Mouse (Mus musculus) forebrain, embryonic 13.5 days (tissue): ENCODE measurements around the gene Gm38655. TPM values are rescaled to one million over a fixed set of nuclear protein-coding genes. Genes with fewer than 3 reads are reported as not detected.
"Not testable (repeated sequence)": the region's sequence is repeated elsewhere in the genome, so short reads cannot be mapped to it uniquely, and the experiment has no call there.

Experiments
- ATAC-seq: fragments of 200-750 bp; cut with Nextera tagmentation; 2 replicates; pipeline ENCODE4 v1.8.0; 2017
- H3K27ac ChIP-seq: fragments of 300-500 bp; sonication (generic); 2 replicates; pipeline ENCODE4 v1.5.1; 2015; ENCODE audit warnings: inconsistent platforms, mild to moderate bottlenecking, moderate library complexity
- H3K27me3 ChIP-seq: fragments of 300-500 bp; sonication (generic); 2 replicates; pipeline ENCODE4 v1.6.1; 2015; ENCODE audit warnings: mild to moderate bottlenecking, inconsistent platforms
- H3K36me3 ChIP-seq: fragments of 300-500 bp; sonication (generic); 2 replicates; pipeline ENCODE4 v1.6.1; 2015; ENCODE audit warnings: mild to moderate bottlenecking, inconsistent platforms; ENCODE audit not compliant: poor library complexity, severe bottlenecking
- H3K4me1 ChIP-seq: fragments of 300-500 bp; sonication (generic); 2 replicates; pipeline ENCODE4 v1.6.1; 2015; ENCODE audit warnings: inconsistent platforms
- H3K4me2 ChIP-seq: fragments of 300-500 bp; sonication (generic); 2 replicates; pipeline ENCODE4 v1.6.1; 2015; ENCODE audit warnings: inconsistent platforms, mild to moderate bottlenecking, moderate library complexity
- H3K4me3 ChIP-seq: fragments of 300-500 bp; sonication (generic); 2 replicates; pipeline ENCODE4 v1.5.1; 2015; ENCODE audit warnings: mild to moderate bottlenecking, inconsistent platforms
- H3K9ac ChIP-seq: fragments of 300-500 bp; sonication (generic); 2 replicates; pipeline ENCODE4 v1.6.1; 2015; ENCODE audit warnings: mild to moderate bottlenecking, inconsistent platforms
- H3K9me3 ChIP-seq: fragments of 300-500 bp; sonication (generic); replicated peaks from 2 replicates; pipeline ENCODE4 v1.6.1; 2016; ENCODE audit warnings: inconsistent platforms
- WGBS: fragments of 180-500 bp; shearing (Covaris S2); methylation state at CpG from one replicate; pipeline ENCODE4 v1.1.7; 2015; 5-methylcytosine and 5-hydroxymethylcytosine counted together
- polyA plus RNA-seq: library from polyadenylated mRNA; unstranded; fragments of >200 nt; fragmentation: Nextera tagmentation; extraction: Ambion mirVana; gene quantifications from 2 replicates; pipeline ENCODE4 v1.2.1, GENCODE M21; 2015

Gene Gm38655
- polyA plus RNA-seq = not detected in 2 replicates

DNA sequence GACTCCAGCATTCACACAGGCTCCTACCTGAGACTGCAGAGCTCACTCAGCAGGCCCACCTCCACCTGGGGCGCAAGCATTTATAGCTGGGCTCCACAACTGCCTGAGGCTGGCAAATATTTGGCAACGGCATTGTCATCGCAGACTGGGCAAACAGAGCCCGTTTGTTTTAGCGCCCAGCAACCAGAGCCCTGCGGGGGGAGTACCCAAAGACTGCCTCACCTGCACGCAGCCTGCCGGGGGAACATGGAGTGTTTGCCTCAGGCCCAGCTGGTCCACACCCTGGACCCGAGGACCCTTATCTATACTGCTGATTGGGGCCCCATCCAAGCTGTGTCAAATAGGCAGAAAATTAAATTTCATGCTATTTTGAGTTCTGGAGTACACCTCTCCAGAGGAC lies at the start of gene Gm38655:
Gene Gm38655, minus strand, starts transcription at position 61 of the 400 bp plus-strand sequence.
- no peaks in the 10 kb centered on the region for H3K9me3 ChIP-seq
- no peak within 1 kb of the TSS for H3K9ac ChIP-seq
- ATAC-seq = no peak
- no peaks in the 10 kb centered on the region for H3K36me3 ChIP-seq
- H3K4me2 ChIP-seq = no peak within 1 kb of the TSS
- H3K27ac ChIP-seq = no peak within 1 kb of the TSS
- no peak within 1 kb of the TSS for H3K4me3 ChIP-seq
- no peaks in the 10 kb centered on the region for H3K4me1 ChIP-seq
- no peaks in the 10 kb centered on the region for H3K27me3 ChIP-seq
- WGBS = 79% methylated on average over 9 of the region's 9 CpGs

DNA sequence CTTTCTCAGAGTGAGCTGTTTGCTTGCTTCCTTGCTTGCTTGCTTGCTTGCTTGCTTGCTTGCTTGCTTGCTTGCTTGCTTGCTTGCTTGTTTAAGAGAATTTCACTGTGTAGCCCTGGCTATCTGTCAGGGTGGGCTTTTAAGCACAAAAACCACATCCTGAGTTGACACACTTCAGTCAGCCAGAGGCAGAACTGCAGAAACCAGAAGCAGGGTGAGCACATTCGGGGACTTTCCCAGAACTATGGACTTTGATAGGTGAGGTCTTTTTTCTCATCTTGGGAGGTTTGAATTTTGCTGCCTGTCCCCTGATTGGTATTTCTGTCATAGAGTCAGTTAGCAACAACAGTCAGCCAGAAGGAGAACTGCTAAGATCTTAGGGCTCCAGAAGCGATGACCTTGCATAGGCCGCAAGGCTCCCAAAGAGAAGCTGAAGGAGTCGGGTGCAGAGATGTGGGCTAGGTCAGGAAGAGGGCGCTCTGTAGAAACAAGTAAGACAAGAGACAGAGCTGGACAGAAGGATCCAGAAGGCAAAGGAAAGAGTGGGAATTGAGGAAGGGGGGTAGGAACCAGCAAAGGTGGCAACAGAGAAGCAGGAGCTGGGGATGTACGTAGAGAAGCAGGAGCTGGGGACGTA lies 49.4 kb upstream of the Gm38655 start:
- H3K4me1 ChIP-seq = peaks cover 14% of the 10 kb centered on the region
- H3K4me2 ChIP-seq = no peak overlapping the region
- WGBS = 89% methylated on average over 7 of the region's 7 CpGs
- H3K36me3 ChIP-seq = peaks cover 15% of the 10 kb centered on the region
- no peaks in the 10 kb centered on the region for H3K9me3 ChIP-seq
- no peak overlapping the region for H3K9ac ChIP-seq
- H3K27me3 ChIP-seq = no peaks in the 10 kb centered on the region
- no peak overlapping the region for H3K27ac ChIP-seq
- ATAC-seq = no peak
- no peak overlapping the region for H3K4me3 ChIP-seq

DNA sequence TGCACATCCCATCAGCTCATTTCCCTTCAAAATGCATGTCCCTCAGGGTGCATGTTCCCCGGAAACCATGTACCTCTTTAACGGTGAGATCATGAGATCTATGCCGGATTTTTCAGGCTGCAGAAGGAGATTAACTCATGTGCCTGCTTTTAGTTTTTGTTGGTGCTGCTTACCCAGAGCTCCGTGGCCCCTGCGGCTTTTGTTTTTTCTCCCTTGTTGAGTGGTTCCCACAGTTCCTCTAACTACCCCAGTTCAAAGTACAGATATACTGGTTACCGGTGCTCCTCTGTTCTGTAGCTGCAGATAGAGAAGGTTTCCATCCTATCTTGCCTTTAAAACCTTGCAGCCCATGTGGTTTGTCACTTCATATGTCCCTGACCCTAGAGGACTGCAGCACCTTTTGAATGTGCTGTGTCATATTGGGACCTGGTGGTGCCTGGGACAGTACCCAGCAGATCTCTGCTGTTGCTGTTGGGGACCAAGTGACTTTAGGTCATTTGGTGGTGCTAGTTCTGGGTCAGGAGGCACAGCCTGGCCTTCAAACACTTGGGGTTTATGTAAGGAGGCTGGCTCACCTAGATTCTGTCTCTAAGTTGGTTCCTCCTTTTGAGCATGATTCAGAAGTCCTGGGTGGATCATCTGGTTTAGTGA lies 47.8 kb upstream of the Gm38655 start:
- Histone ChIP-seq H3K27ac (no peak overlapping the region), H3K4me1 (peaks cover 14% of the 10 kb centered on the region), H3K27me3 (no peaks in the 10 kb centered on the region), H3K4me2 (peak overlapping the region; percentile 66), H3K4me3 (peak overlapping the region; percentile 6; the same call in 1 of the 2 replicates), H3K9me3 (no peaks in the 10 kb centered on the region), H3K9ac (0 out of 2 replicates have a peak overlapping the region, but pooled peaks have one; percentile 1), H3K36me3 (peaks cover 15% of the 10 kb centered on the region)
- 36% methylated on average over 6 of the region's 6 CpGs for WGBS
- no peak for ATAC-seq

DNA sequence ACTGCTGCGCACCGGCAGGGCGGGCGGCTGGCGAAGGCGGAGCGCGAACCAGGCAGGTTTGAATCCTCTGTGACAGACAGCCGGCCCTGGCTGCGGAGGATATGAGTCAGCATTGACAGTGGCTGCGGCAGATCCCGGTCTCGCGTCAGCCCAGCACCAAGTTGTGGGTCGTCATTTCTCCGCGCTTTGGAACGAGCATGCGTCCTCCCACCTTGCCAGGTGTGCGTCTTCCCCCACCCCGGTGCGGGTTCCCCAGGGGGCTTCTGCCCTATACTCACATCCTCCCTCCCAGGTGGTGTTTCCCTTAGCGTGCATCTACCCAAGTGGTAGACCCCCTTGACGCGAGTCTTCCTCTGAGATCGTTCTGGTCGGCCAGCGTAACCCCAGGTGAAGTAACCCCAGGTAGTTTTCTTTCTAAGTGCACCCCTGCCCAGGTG lies 47.3 kb upstream of the Gm38655 start:
- not testable (repeated sequence) for H3K27me3 ChIP-seq, H3K27ac ChIP-seq, H3K9me3 ChIP-seq
- Histone ChIP-seq H3K36me3 (peaks cover 16% of the 10 kb centered on the region), H3K4me2 (peak overlapping the region; percentile 66), H3K4me1 (peaks cover 14% of the 10 kb centered on the region), H3K4me3 (peak overlapping the region; percentile 6; the same call in 1 of the 2 replicates), H3K9ac (peak overlapping the region; percentile 40; the same call in 1 of the 2 replicates)
- ATAC-seq = peak; percentile 89
- WGBS = 14% methylated on average over 14 of the region's 28 CpGs

DNA sequence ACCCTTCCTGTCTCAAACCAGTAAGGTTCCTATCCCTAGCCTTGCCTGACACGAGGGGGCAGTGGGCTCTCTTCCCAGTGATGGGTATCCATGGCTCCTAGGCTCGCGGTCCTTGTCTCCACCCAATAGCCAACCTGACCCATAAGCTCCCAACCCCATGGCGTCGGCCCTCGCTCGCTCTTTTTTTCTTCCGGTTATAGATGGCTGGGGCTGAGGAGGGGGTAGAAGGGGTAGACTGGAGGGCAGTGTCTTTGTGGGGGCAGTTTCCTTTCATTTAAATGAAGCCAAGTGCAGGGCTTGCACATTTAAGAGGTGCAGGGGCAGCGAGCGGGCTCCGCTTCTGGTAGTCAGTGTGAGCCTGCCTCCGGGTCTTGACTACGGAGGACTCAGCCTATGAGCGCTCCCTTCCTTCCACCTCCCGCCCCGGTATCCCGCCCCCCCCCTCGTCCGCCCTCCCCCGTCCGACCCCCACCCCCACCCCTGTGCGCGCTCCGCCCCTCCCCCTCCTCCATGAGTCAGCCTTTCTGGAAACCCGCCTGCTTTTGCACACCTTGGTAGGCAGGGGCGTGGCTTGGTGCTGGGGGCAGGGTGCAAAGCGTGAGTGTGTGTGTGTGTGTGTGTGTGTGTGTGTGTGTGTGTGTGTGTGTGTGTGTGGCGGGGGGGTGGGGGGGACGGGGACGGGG lies 46.7 kb upstream of the Gm38655 start:
- WGBS = 2% methylated on average over 20 of the region's 30 CpGs
- peaks cover 21% of the 10 kb centered on the region for H3K36me3 ChIP-seq
- H3K27ac ChIP-seq = no peak overlapping the region
- H3K4me3 ChIP-seq = peak overlapping the region; percentile 39
- H3K27me3 ChIP-seq = no peaks in the 10 kb centered on the region
- ATAC-seq = peak; percentile 80
- H3K9me3 ChIP-seq = no peaks in the 10 kb centered on the region
- H3K9ac ChIP-seq = peak overlapping the region; percentile 66
- H3K4me1 ChIP-seq = peaks cover 14% of the 10 kb centered on the region
- H3K4me2 ChIP-seq = peak overlapping the region; percentile 66

DNA sequence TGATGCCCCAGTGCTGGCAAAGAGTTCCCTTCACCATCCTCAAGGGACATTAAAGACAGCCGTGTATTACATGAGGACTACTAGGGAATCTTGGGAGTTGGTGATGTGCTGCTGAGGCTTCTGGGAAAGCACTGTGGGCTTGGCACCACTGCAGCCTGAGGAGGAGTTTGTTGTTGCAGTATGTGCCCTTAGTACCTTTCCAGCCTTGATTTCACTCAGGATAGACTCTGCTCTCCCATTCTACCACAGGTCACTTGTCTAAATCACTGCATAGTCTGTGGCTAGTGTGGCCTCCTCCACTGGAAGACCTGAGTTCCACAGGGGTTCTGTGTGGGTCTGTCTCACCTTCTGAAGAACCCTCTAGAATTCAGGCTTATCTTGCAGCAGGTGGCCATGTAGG lies 45.5 kb upstream of the Gm38655 start:
- no peak overlapping the region for H3K4me3 ChIP-seq
- 74% methylated on average over 1 of the region's 1 CpGs for WGBS
- H3K9ac ChIP-seq = no peak overlapping the region
- H3K9me3 ChIP-seq = no peaks in the 10 kb centered on the region
- H3K27me3 ChIP-seq = no peaks in the 10 kb centered on the region
- peaks cover 14% of the 10 kb centered on the region for H3K4me1 ChIP-seq
- peaks cover 27% of the 10 kb centered on the region for H3K36me3 ChIP-seq
- H3K27ac ChIP-seq = no peak overlapping the region
- H3K4me2 ChIP-seq = no peak overlapping the region
- ATAC-seq = no peak

DNA sequence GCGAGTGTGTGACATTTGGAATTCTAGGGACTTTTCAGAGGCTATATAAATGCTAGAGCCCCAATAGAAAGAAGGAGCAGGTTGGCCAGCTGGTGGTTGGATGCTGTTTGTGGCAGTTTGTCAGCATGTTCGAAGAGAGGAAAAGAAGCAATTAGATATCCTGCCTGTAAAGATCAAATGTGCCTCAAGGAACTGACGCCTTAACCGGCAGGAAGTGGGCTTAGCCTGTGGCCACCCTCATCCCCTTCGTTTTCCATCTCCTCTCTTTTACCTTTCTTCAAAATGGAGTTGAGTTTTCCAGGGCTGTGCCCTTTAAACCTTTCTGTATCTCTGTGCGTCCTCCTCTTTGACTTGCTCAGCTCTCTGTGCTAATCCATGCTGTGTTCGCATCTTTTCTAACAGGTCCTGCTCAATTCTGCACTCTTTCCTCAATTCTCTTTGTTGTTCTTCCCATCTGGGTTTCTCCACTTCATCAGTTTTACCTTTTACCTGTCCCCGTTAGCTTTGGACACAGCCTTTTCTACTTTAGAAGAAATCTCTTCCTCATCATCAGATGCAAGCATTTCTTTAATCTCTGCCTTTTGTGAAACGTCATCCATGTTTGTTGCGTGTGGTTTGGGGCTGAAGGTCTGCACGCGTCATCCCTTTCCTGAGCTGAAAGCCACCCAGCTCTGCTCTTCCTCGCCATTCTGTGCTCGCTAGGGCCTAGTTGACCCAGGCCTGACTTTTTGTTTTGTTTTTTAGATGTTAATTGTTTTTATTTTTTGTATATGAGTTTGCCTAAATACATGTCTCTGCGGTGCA lies 44.4 kb upstream of the Gm38655 start:
- Histone ChIP-seq H3K4me3 (no peak overlapping the region), H3K4me2 (no peak overlapping the region), H3K9me3 (no peaks in the 10 kb centered on the region), H3K4me1 (peaks cover 14% of the 10 kb centered on the region), H3K9ac (no peak overlapping the region), H3K36me3 (peaks cover 33% of the 10 kb centered on the region), H3K27ac (no peak overlapping the region), H3K27me3 (no peaks in the 10 kb centered on the region)
- no peak for ATAC-seq
- 95% methylated on average over 15 of the region's 15 CpGs for WGBS

DNA sequence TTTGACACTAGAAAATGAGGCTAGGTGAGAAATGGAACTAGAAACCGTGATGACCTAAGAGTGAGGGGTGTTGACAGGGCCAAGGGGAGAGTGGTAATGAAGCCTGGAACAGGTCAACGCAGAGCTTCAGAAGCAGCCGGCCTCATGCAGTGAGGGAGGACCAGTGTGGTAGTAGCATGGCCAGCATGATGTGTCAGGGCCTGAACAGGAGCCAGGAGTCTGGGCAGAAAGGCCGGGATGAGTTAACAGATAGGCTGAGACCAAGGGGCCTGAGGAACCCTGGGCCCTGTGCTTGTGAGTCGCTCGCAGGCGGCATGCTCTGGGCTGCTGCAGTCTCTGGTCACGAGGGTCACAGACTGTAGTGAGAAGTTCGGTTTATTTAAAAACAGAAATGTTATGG lies 43.7 kb upstream of the Gm38655 start:
- Histone ChIP-seq H3K27me3 (no peaks in the 10 kb centered on the region), H3K9ac (no peak overlapping the region), H3K4me1 (peaks cover 14% of the 10 kb centered on the region), H3K36me3 (peaks cover 40% of the 10 kb centered on the region), H3K9me3 (no peaks in the 10 kb centered on the region), H3K27ac (no peak overlapping the region), H3K4me2 (no peak overlapping the region), H3K4me3 (no peak overlapping the region)
- 92% methylated on average over 9 of the region's 9 CpGs for WGBS
- ATAC-seq = no peak

DNA sequence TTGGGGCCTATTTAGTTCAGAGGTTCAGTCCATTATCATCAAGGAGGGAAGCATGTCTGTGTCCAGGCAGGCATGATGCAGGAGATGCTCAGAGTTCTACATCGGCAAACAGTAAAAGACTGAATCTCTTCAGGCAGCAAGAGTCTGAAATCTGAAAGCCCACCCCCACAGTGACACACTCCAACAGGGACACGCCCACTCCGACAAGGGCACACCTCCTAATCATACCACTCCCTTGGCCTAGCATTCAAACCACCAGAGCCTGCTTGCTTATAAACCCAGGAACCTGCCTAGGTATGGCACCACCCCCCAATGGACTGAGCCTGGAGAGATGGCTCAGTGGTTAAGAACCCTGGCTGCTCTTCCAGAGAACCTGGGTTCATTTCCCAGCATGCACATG lies 40.2 kb upstream of the Gm38655 start:
- Histone ChIP-seq H3K9ac (no peak overlapping the region), H3K4me3 (no peak overlapping the region), H3K27me3 (no peaks in the 10 kb centered on the region), H3K27ac (no peak overlapping the region), H3K4me2 (no peak overlapping the region), H3K4me1 (no peaks in the 10 kb centered on the region), H3K9me3 (no peaks in the 10 kb centered on the region), H3K36me3 (peaks cover 71% of the 10 kb centered on the region)
- ATAC-seq = no peak
- WGBS = 82% methylated on average over 3 of the region's 3 CpGs

DNA sequence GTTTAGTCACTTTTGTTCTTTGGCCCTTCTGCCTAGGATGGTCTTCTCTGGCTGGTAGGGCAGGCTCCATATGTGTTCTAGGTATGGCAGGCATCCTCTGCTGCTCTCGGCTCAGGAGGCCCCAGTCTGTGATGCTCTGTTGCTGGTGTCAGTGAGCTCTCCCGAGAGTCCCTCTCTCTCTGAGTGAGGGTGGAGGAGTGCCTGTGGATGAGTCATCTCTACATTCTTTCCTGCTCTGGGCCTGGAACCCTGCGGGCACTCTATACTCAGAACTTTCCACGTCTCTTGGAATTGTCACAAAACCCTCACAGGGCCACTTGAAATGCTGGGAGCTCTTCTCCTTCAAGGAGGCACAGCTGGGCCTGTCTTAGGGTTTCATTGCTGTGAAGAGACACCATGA lies 36.4 kb upstream of the Gm38655 start:
- H3K4me2 ChIP-seq = no peak overlapping the region
- ATAC-seq = no peak
- H3K9ac ChIP-seq = no peak overlapping the region
- peaks cover 88% of the 10 kb centered on the region for H3K36me3 ChIP-seq
- 89% methylated on average over 4 of the region's 4 CpGs for WGBS
- no peaks in the 10 kb centered on the region for H3K9me3 ChIP-seq
- no peaks in the 10 kb centered on the region for H3K4me1 ChIP-seq
- H3K27ac ChIP-seq = no peak overlapping the region
- no peaks in the 10 kb centered on the region for H3K27me3 ChIP-seq
- no peak overlapping the region for H3K4me3 ChIP-seq

DNA sequence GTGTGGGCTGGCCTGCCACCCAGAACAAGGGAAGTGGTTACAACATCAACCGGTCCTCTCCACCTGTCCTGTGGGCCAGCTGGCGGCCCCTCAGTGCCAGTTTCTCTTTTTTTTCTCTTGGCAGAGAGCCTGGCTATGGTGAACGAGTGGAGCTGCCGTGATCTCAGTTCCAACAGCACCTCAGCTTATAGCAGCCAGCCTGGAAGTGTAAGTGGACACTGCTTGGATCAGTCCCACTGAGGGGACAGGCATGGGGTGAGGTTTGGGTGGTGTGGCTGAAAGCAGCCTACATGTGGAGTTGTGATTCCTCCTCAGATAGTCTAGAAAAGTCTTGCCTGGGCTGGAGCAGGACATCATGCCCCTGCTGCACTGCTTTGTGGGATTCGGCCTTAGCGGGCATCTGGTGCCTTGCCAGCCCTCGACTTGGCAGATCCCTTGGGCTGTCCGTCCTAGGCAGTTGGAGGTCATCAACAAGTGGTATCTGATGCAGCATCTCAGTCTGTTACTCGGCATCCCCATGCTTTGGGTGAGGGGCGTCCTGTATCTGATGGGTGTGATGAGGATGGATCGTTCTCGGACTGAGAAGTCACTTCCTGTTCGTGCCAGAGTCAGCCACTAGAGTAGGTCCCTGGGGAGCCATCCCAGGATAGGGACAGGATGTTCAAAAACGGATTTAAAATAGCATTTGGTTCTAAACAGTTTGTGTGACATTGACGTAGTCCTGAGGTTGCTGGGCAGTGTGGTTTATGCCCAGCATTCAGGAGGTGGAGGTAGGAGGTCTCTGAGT lies 35.6 kb upstream of the Gm38655 start:
- Histone ChIP-seq H3K9ac (no peak overlapping the region), H3K27me3 (no peaks in the 10 kb centered on the region), H3K4me1 (no peaks in the 10 kb centered on the region), H3K9me3 (no peaks in the 10 kb centered on the region), H3K27ac (no peak overlapping the region), H3K4me2 (no peak overlapping the region), H3K36me3 (peaks cover 91% of the 10 kb centered on the region), H3K4me3 (no peak overlapping the region)
- ATAC-seq = no peak
- WGBS = 86% methylated on average over 15 of the region's 15 CpGs
